Mouse (Mus musculus) liver, adult 2 months (tissue): Measurements from ENCODE around the gene Hoxd12. TPM values are rescaled to one million over a fixed set of nuclear protein-coding genes. Genes with fewer than 3 reads are reported as not detected.

Experiments used
- DNase-seq: peaks from one replicate; pipeline ENCODE4 v3.0.0-alpha.2; 2011; ENCODE audit warnings: low read depth, low spot score; ENCODE audit errors: extremely low read depth
- H3K27ac ChIP-seq: fragments of 200-500 bp; replicated peaks from 2 replicates; pipeline ENCODE4 v1.5.1; 2012; ENCODE audit warnings: low read depth, mild to moderate bottlenecking, control low read depth, inconsistent platforms, low read length; ENCODE audit not compliant: insufficient read depth
- H3K27me3 ChIP-seq: fragments of 200-500 bp; 2 replicates; pipeline ENCODE4 v1.6.1; 2012; ENCODE audit warnings: mild to moderate bottlenecking, moderate library complexity, low read length, inconsistent platforms; ENCODE audit not compliant: control insufficient read depth, insufficient read depth
- H3K36me3 ChIP-seq: fragments of 200-500 bp; 2 replicates; pipeline ENCODE4 v1.6.1; 2012; ENCODE audit warnings: low read length, inconsistent platforms; ENCODE audit not compliant: control insufficient read depth, insufficient read depth
- H3K4me1 ChIP-seq: fragments of 200-500 bp; 2 replicates; pipeline ENCODE4 v1.6.1; 2011; ENCODE audit warnings: low read length; ENCODE audit not compliant: control insufficient read depth, insufficient read depth
- H3K4me3 ChIP-seq: fragments of 200-500 bp; 2 replicates; pipeline ENCODE4 v1.5.1; 2011; ENCODE audit warnings: low read depth, mild to moderate bottlenecking, control low read depth, low read length, moderate library complexity; ENCODE audit not compliant: insufficient read depth
- H3K79me2 ChIP-seq: fragments of 200-500 bp; 2 replicates; pipeline ENCODE4 v1.6.1; 2012; ENCODE audit warnings: inconsistent platforms, mild to moderate bottlenecking, low read length, moderate library complexity; ENCODE audit not compliant: control insufficient read depth, insufficient read depth
- H3K9ac ChIP-seq: fragments of 200-500 bp; 2 replicates; pipeline ENCODE4 v1.6.1; 2012; ENCODE audit warnings: low read depth, mild to moderate bottlenecking, control low read depth, inconsistent platforms, low read length
- CTCF ChIP-seq: fragments of 200-500 bp; IDR thresholded peaks from 2 replicates; pipeline ENCODE4 v1.5.1; 2011; ENCODE audit warnings: low read depth, low read length, control low read depth
- POLR2A ChIP-seq: fragments of 200-500 bp; IDR thresholded peaks from 2 replicates; pipeline ENCODE4 v1.6.1; 2011; ENCODE audit warnings: low read length, control low read depth; ENCODE audit not compliant: insufficient read depth; ENCODE audit errors: extremely low read depth
- WGBS: fragments of 180-500 bp; shearing (Covaris S2); methylation state at CpG from one replicate; pipeline ENCODE4 v1.1.7; 2018; 5-methylcytosine and 5-hydroxymethylcytosine counted together
- polyA plus RNA-seq: library from polyadenylated mRNA; depleted of rRNA; stranded (reverse); fragments of >200 nt; gene quantifications from 2 replicates; pipeline ENCODE4 v1.2.3, GENCODE M21; 2012; rRNA removed
- total RNA-seq: library from RNA; depleted of rRNA; stranded (reverse); fragments of >200 nt; gene quantifications from 2 replicates; pipeline ENCODE4 v1.2.3, GENCODE M21; 2014; rRNA removed

The Hoxd12 gene
- total and polyA plus RNA-seq, 2 experiments: not detected

GRCm38 (mm10) chr2:74726551-74726950 lies 51.7 kb downstream of the Hoxd12 start, which contains the start of gene Gm28230:
Gene Gm28230, plus strand, starts transcription at chr2:74726728.
- H3K27ac ChIP-seq: no peak within 1 kb of the TSS
- no peaks in the 10 kb centered on the region for H3K36me3 ChIP-seq
- DNase-seq: peak; percentile 86
- H3K9ac ChIP-seq: no peak within 1 kb of the TSS
- H3K27me3 ChIP-seq: peaks cover 27% of the 10 kb centered on the region
- no peak within 1 kb of the TSS; the same call in 1 of the 2 replicates for H3K4me3 ChIP-seq
- WGBS: 14% methylated on average over 5 of the region's 5 CpGs
- TF ChIP-seq CTCF (no peak), POLR2A (no peak)
- no peaks in the 10 kb centered on the region for H3K79me2 ChIP-seq
- peaks cover 2% of the 10 kb centered on the region; the same call in 1 of the 2 replicates for H3K4me1 ChIP-seq

DNA sequence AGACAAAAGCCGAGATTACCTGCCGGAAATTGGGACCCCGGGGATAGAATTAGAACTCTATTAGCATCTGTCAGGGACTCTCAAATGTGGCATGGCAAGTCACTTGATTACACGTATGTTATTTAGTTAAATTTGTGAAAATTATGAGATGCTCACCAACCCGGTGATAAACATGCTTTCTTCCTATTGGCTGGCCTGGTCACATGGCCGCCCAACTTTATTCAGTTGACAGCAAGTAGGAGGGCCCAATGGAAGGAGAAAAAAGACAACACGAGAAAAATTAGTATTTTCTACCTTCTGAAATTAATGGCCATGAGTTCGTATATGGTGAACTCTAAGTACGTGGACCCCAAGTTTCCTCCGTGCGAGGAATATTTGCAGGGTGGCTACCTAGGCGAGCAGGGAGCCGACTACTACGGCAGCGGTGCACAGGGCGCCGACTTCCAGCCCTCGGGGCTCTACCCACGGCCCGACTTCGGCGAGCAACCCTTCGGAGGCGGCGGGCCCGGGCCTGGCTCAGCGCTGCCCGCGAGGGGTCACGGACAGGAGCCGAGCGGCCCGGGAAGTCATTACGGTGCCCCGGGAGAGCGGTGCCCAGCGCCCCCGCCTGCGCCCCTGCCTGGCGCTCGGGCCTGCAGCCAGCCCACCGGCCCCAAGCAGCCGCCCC lies 52.3 kb downstream of the Hoxd12 start:
- Histone ChIP-seq H3K4me1 (peaks cover 2% of the 10 kb centered on the region; the same call in 1 of the 2 replicates), H3K79me2 (no peaks in the 10 kb centered on the region), H3K27me3 (peaks cover 27% of the 10 kb centered on the region), H3K4me3 (no peak overlapping the region; the same call in 1 of the 2 replicates), H3K9ac (no peak overlapping the region), H3K27ac (no peak overlapping the region), H3K36me3 (no peaks in the 10 kb centered on the region)
- WGBS: 4% methylated on average over 43 of the region's 43 CpGs
- DNase-seq: no peak
- TF ChIP-seq POLR2A (no peak), CTCF (no peak)

Other genes with a start within 250 kb of the Hoxd12 start
- 6.4 and 8.3 TPM in 2 replicates for gene Lnpk, start 95.6 kb upstream of the Hoxd12 start, total RNA-seq
- 1.8 and 1.9 TPM in 2 replicates for gene Lnpk, start 95.6 kb upstream of the Hoxd12 start, polyA plus RNA-seq
- gene Evx2, start 15.5 kb upstream of the Hoxd12 start, total RNA-seq: not detected in 2 replicates
- gene Evx2, start 15.5 kb upstream of the Hoxd12 start, polyA plus RNA-seq: not detected in 2 replicates
- not detected in 2 replicates for gene Hoxd13, start 6.7 kb upstream of the Hoxd12 start, total RNA-seq
- not detected in 2 replicates for gene Hoxd13, start 6.7 kb upstream of the Hoxd12 start, polyA plus RNA-seq
- not detected in 2 replicates for gene Hoxd11, start 4.5 kb downstream of the Hoxd12 start, total RNA-seq
- not detected in 2 replicates for gene Hoxd11, start 4.5 kb downstream of the Hoxd12 start, polyA plus RNA-seq
- gene Hoxd10, start 16.9 kb downstream of the Hoxd12 start, total RNA-seq: not detected in 2 replicates
- not detected in 2 replicates for gene Hoxd10, start 16.9 kb downstream of the Hoxd12 start, polyA plus RNA-seq
- not detected in 2 replicates for gene Hoxd9, start 22.7 kb downstream of the Hoxd12 start, total RNA-seq
- gene Hoxd9, start 22.7 kb downstream of the Hoxd12 start, polyA plus RNA-seq: not detected in 2 replicates
- gene Hoxd8, start 29.6 kb downstream of the Hoxd12 start, total RNA-seq: 0.07 TPM in 1 of 2 replicates, not detected in the other
- gene Hoxd8, start 29.6 kb downstream of the Hoxd12 start, polyA plus RNA-seq: 0.06 TPM in 1 of 2 replicates, not detected in the other
- not detected in 2 replicates for gene Hoxd3, start 36.9 kb downstream of the Hoxd12 start, total RNA-seq
- not detected in 2 replicates for gene Hoxd3, start 36.9 kb downstream of the Hoxd12 start, polyA plus RNA-seq
- 0.09 and 0.13 TPM in 2 replicates for gene Hoxd4, start 36.9 kb downstream of the Hoxd12 start, total RNA-seq
- gene Hoxd4, start 36.9 kb downstream of the Hoxd12 start, polyA plus RNA-seq: 0.05 TPM in 1 of 2 replicates, not detected in the other
- gene Gm28230, start 51.7 kb downstream of the Hoxd12 start, total RNA-seq: not detected in 2 replicates
- not detected in 2 replicates for gene Gm28230, start 51.7 kb downstream of the Hoxd12 start, polyA plus RNA-seq
- not detected in 2 replicates for gene Hoxd1, start 88.0 kb downstream of the Hoxd12 start, total RNA-seq
- not detected in 2 replicates for gene Hoxd1, start 88.0 kb downstream of the Hoxd12 start, polyA plus RNA-seq
- 51.7 and 66.2 TPM in 2 replicates for gene Mtx2, start 150.8 kb downstream of the Hoxd12 start, total RNA-seq
- gene Mtx2, start 150.8 kb downstream of the Hoxd12 start, polyA plus RNA-seq: 43.0 and 52.1 TPM in 2 replicates